Mouse (Mus musculus): Measurements from ENCODE around the gene Arhgap21.

Gene Arhgap21

GRCm38 (mm10) chr2:20968441-20969200 lies at the start of gene Arhgap21:
Arhgap21 (minus strand) TSS chr2:20968881.
- DNase-seq (ENCODE audit: low spot score) = peak; percentile 43

GRCm38 (mm10) chr2:21016589-21016988 lies 47.9 kb upstream of the Arhgap21 start:
- no peak for DNase-seq (ENCODE audit: low spot score)

DNA sequence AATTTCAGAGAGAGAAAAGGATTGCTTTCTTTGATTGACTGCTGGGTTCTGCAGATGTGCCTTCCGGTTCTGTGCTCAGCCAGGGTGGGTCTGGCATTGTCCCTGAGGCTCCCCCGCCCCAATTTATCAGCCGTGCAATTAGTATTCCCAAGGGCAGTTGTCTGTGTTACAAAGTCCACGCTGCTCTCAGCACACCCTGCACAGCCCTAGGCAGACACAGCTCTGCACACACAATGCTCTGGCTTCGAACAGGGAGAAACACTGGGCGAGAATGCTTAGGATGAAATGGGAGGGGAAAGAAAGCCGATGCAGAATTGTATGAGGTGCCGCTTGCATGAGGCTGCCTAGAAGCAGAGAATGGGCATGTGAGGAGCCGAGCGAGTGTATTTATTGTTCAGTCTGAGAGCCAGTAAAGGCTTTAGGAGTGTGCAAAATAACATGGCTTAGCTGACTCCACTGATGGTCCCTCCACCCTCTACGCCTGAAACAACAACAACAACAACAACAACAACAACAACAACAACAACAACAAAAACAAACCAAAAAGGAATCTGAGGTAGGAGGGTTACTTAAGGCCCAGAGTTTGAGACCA lies 42.2 kb upstream of the Arhgap21 start:
- DNase-seq (ENCODE audit: low spot score) = no peak

GRCm38 (mm10) chr2:21010219-21010618 lies 41.5 kb upstream of the Arhgap21 start:
- no peak for DNase-seq (ENCODE audit: low spot score)

DNA sequence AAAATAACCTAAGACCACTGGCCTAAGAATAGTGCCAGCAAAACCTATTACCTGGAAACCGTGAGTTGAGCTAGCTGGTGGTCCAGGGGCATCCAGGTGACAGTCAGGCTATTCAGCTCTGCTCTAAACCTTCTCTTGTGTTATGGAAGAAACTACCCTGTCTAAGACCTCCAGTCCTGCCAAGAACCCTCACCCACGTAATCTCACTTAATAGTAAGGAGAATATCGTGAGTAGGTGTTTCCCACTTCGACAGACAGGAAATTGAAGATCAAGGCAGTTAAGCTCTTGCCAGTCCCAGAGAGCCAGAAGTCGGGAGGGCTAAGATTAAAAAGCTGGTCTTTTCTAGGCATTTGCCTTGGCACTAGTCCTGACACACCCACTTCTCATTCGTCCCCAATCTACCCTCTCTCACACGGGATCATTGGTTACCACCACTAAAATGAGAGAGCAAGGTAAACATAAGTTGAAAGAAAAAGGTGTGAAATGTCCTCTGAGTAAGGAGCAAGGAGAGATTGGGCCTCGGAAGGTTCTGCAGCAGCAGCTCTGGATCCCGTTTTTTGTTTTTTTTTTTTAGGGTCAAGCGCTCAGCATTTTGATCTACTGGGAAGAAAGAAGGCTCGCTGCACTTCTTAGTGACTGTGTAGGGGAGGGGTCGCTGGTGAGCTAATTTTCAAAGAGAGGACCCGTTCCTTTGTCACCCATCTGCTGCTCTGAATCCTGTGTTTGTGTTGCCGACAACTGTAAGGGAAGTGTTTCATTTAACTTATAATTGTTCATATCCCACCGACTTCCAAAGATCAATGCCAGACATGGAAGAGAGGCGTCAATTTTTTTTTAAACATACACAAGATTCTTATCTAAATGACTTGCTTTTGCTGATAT lies 40.8 kb upstream of the Arhgap21 start:
- no peak for DNase-seq (ENCODE audit: low spot score)

- no peak for DNase-seq (ENCODE audit: low spot score)
Observed at GRCm38 (mm10) chr2:21002538-21002937, 33.9 kb upstream of the Arhgap21 start.

DNA sequence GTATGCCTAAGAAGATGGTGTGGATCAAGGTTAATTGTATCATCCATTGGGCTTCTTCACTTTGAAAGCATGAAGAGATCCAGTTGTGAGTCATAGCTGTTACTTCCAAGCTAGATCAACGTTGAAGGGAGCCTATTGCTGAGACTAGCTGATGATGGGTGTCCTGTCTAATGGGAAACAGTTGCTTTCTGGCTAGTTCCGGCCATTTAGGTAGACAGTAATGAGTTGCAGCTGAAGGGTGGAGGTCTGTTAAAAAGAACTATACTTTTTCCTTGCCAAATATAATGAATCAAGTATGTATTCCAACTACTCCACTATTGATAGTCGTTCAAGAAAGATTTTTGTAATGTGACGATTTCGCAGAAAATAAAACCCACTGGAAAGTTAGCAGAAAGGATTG lies 32.5 kb upstream of the Arhgap21 start:
- DNase-seq (ENCODE audit: low spot score) = no peak

- no peak for DNase-seq (ENCODE audit: low spot score)
Observed at GRCm38 (mm10) chr2:20995547-20995946, 26.9 kb upstream of the Arhgap21 start.

DNA sequence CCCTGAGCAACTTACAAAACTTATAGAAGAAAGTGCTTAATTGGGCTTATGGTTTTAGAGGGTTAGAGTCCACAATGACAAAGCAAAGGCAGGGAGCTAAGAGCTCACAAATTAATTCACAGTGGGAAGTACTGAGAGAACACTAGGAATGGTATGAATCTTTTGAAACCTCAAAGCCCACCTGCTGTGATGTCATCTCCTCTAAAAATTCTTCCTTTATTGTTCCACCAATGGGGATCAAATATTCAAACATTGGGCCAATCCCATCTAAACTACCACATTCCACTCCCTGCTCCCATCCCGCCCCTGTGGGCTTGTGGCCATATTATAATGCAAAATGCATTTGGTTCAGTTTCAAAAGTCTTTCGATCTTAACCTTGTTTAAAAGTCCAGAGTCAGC lies 22.8 kb upstream of the Arhgap21 start:
- DNase-seq (ENCODE audit: low spot score) = no peak

GRCm38 (mm10) chr2:20990907-20991306 lies 22.2 kb upstream of the Arhgap21 start:
- DNase-seq (ENCODE audit: low spot score) = no peak

DNA sequence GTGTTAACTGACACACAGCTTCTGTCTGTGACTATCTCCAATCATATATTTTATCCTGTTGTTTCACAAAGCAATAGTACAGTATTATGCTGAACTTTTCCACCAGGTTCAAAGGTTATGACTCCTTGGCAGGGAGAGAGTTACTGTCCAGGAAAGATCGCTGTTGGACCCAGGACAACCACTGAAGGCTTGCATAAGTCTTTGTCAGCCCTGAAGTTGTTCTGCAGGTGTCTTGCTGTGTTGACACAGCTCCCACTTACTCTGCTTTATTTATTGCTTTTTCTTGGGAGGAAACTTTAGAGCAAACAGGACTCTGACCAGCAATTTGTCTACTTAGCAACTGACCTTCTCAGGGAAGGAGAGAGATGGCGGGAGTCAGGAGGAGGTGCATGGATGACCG lies 21.4 kb upstream of the Arhgap21 start:
- no peak for DNase-seq (ENCODE audit: low spot score)

DNA sequence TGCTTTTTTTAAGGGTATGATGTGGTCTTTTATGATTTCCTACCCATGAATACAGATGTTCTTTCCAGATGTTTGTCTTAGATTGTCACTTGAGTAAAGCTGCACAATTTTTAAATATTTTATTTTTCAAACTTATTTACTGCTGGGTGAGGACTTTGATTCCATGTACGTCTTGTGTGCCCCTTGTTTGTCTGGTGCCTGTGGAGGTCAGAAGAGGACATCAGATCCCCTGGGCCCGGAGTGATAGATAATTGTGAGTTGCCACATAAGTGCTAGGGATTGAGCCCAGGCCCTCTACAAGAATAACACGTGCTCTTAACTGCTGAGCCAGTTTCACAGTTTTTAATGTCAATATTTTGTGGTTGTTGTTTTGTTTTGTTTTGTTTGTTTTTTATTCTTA lies 19.1 kb upstream of the Arhgap21 start:
- DNase-seq (ENCODE audit: low spot score) = no peak

GRCm38 (mm10) chr2:20978726-20979125 lies 10.0 kb upstream of the Arhgap21 start:
- no peak for DNase-seq (ENCODE audit: low spot score)

DNA sequence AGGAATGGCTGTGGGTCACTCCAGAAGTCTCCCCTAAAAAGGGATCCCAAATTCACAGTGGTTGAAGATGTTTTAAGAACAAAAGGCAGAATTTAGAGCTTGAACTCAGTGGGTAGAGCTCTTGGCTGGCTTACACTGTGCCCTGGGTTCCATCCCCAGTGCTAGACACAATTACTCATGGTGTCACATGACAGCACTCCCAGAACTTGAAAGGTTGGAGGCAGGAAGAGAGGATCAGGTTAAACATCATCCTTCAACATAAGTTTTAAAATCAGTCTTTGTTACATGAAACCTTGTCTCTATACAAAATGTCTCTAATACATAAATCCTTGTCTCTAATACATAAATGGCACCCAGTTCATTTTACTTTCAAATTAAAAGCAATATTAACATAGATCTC lies 8.4 kb upstream of the Arhgap21 start:
- DNase-seq (ENCODE audit: low spot score) = no peak

DNA sequence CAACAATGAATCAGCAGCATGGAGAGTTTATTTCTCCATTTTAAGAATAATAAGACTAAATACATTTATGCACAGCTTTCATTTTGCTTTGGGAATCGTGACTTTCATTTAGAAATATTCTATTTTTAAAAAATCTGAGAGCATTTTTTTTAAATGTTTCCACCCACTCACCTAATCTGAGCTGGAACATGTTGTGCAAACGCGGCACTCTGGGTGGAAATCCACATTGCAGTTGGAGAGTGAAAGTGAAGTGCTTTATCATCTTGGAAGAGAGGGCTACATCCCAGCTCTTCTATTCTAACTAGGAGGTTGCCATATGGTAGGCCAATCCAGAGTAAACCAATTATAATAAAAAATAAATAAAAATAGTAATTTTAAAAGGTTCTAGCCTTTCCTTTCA lies 4.8 kb upstream of the Arhgap21 start:
- DNase-seq (ENCODE audit: low spot score) = no peak

- DNase-seq (ENCODE audit: low spot score) = no peak
Observed at GRCm38 (mm10) chr2:20972180-20972579, 3.5 kb upstream of the Arhgap21 start.

- no peak for DNase-seq (ENCODE audit: low spot score)
Observed at GRCm38 (mm10) chr2:20971628-20972027, 2.9 kb upstream of the Arhgap21 start.

DNA sequence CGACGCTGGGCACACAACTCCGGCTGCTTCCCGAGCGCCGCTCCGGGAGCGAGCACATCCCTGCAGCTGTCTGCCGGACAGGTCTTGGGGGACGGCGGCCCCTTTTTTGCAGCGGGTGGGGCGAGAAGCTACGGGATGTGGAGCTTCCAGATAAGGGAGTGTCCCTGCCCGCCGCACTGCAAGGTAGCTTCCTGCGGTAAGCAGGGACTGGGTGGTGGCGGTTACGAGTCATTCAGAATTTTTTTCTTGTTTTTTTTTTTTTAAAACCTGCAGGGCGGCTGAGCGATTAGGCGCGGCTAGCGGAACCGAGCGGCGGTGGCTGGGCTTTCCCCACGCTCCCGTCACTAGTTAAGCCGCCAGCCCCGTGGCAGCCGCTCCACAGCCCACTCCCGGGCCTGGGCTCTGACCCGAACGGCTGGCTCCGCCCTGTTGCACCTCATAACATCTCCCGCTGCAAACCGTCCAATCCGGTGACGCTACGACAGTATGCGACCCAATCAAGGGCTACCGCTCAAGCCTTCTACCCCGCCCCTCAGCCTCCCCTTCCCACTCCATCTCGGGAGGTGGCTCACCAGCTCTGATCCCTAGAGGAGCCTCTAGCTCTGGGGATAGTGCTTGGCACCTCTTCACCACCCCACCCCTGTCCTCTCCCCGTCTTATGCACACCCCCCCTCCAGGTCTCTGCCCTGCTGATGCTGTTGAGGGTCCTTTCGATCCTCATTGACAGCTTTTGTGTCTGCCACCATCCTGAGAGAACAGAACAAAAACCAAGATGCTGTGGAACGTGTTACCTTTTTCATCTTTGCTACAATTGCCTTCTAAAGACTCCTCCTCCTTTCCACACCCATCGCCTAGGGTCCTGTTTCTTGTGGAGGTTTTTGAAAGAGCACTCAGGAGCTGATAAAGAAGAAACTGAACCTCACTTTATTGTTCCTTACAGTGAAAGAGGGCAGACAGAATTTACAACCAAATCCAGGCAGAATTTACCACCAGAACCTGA lies 820 bp upstream of the Arhgap21 start:
- peak; percentile 85 for DNase-seq (ENCODE audit: low spot score)

DNA sequence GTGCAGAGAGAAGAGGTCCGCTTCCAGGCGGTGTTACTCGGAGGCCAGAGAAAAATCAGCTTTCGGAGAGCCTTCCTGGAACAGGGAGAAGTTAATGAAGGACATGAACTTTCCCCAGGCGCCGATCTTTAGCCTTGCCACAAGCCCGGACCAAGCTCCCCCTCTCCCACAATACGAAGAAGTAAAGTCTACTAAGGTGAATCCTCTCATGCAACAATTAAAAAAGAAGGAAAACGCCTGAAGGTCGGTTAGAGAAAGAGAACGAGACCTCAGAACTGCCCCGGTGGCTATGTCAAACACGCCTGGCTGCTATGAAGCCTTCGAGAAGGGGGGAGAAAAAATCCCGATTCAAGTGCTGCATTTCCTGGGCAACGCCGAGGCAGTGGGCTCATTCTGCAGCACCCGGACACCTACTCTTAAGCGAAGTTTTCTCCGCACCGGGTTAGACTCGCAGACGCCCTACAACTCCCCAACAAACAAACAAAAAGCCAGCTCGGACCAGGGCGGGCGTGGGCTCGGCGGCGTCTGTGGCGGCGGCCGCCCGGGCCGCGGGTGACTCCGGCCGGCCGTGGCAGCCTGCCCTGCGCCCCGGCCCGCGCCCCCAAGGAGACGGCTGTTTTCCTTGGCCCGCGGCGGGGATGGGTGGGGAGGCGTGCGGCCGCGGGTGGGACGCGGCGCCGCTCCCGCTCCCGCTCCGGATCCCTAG lies 882 bp downstream of the Arhgap21 start:
- DNase-seq (ENCODE audit: low spot score) = peak; percentile 43

- peak; percentile 40 for DNase-seq (ENCODE audit: low spot score)
Observed at GRCm38 (mm10) chr2:20967101-20967645, 1.5 kb downstream of the Arhgap21 start.
